Mouse (Mus musculus) heart, postnatal 0 days (tissue): ENCODE measurements around the gene Lsp1. TPM values are rescaled to one million over a fixed set of nuclear protein-coding genes. Genes with fewer than 3 reads are reported as not detected.
A peak's percentile ranks its signal among the peaks of the same experiment; 100 is the strongest.

ENCODE experiments used
- ATAC-seq: fragments of 200-750 bp; cut with Nextera tagmentation; 2 replicates; pipeline ENCODE4 v1.8.0; 2017; ENCODE audit warnings: low read depth, moderate number of reproducible peaks, moderate library complexity; ENCODE audit not compliant: insufficient read depth
- DNase-seq: peaks from one replicate; pipeline ENCODE4 v3.0.0-alpha.2; 2016; ENCODE audit warnings: low spot score
- H3K27ac ChIP-seq: fragments of 300-500 bp; sonication (generic); 2 replicates; pipeline ENCODE4 v1.5.1; 2014; ENCODE audit warnings: low read depth, mild to moderate bottlenecking
- H3K27me3 ChIP-seq: fragments of 300-500 bp; sonication (generic); 2 replicates; pipeline ENCODE4 v1.6.1; 2014; ENCODE audit warnings: low read length, mixed read lengths; ENCODE audit not compliant: control insufficient read depth, insufficient read depth
- H3K36me3 ChIP-seq: fragments of 300-500 bp; sonication (generic); replicated peaks from 2 replicates; pipeline ENCODE4 v1.6.1; 2014; ENCODE audit warnings: low read length, mixed read lengths; ENCODE audit not compliant: control insufficient read depth, insufficient read depth
- H3K4me1 ChIP-seq: fragments of 300-500 bp; sonication (generic); 2 replicates; pipeline ENCODE4 v1.6.1; 2014; ENCODE audit warnings: antibody characterized with exemption; ENCODE audit not compliant: control insufficient read depth, insufficient read depth
- H3K4me2 ChIP-seq: fragments of 300-500 bp; sonication (generic); 2 replicates; pipeline ENCODE4 v1.6.1; 2014; ENCODE audit warnings: low read depth, mild to moderate bottlenecking, low read length, moderate library complexity
- H3K4me3 ChIP-seq: fragments of 300-500 bp; sonication (generic); 2 replicates; pipeline ENCODE4 v1.5.1; 2014; ENCODE audit warnings: low read depth, low read length
- H3K9ac ChIP-seq: fragments of 300-500 bp; sonication (generic); replicated peaks from 2 replicates; pipeline ENCODE4 v1.6.1; 2014; ENCODE audit warnings: low read depth, low read length, mixed read lengths
- H3K9me3 ChIP-seq: fragments of 300-500 bp; sonication (generic); replicated peaks from 2 replicates; pipeline ENCODE4 v1.6.1; 2016; ENCODE audit warnings: low read length; ENCODE audit not compliant: control insufficient read depth
- CTCF ChIP-seq: IDR thresholded peaks from 2 replicates; pipeline ENCODE4 v1.5.1; 2016; ENCODE audit warnings: antibody characterized with exemption, control low read depth, low read depth
- EP300 ChIP-seq: IDR thresholded peaks from 2 replicates; pipeline ENCODE4 v1.6.1; 2016; ENCODE audit warnings: antibody characterized with exemption, low read depth
- WGBS: fragments of 180-500 bp; shearing (Covaris S2); extraction: QIAGEN DNeasy Blood & Tissue Kit; methylation state at CpG from one replicate; pipeline ENCODE4 v1.1.7; 2014; 5-methylcytosine and 5-hydroxymethylcytosine counted together
- polyA plus RNA-seq: library from polyadenylated mRNA; unstranded; fragments of >200 nt; fragmentation: Nextera tagmentation; extraction: Ambion mirVana; gene quantifications from 2 replicates; pipeline ENCODE4 v1.2.1, GENCODE M21; 2015
- total RNA-seq: library from RNA; depleted of rRNA; stranded (reverse); fragments of >200 nt; gene quantifications from 2 replicates; pipeline ENCODE4 v1.2.3, GENCODE M21; 2014; ENCODE audit warnings: low replicate concordance

Gene Lsp1
- total and polyA plus RNA-seq, 2 experiments from 2014 or later, result 53.1 to 84.4 TPM

GRCm38 (mm10) chr7:142496158-142496557 is 35.5 kb downstream of the Lsp1 start:
- no peaks in the 10 kb centered on the region for H3K27me3 ChIP-seq
- 82% methylated on average over 3 of the region's 3 CpGs for WGBS
- no peak overlapping the region for H3K4me3 ChIP-seq
- TF ChIP-seq CTCF (no peak), EP300 (no peak)
- ATAC-seq, result no peak
- no peak overlapping the region for H3K4me2 ChIP-seq
- H3K9me3 ChIP-seq, result no peaks in the 10 kb centered on the region
- H3K27ac ChIP-seq, result 0 out of 2 replicates have a peak overlapping the region, but pooled peaks have one; percentile 22
- peaks cover 14% of the 10 kb centered on the region; the same call in 1 of the 2 replicates for H3K4me1 ChIP-seq
- no peak overlapping the region for H3K9ac ChIP-seq
- no peak for DNase-seq
- peaks cover 12% of the 10 kb centered on the region for H3K36me3 ChIP-seq

GRCm38 (mm10) chr7:142496800-142497199 is 36.2 kb downstream of the Lsp1 start:
- no peak overlapping the region for H3K9ac ChIP-seq
- DNase-seq, result no peak
- no peak overlapping the region for H3K4me2 ChIP-seq
- H3K4me1 ChIP-seq, result peaks cover 14% of the 10 kb centered on the region; the same call in 1 of the 2 replicates
- ATAC-seq, result peak; percentile 51
- H3K27me3 ChIP-seq, result no peaks in the 10 kb centered on the region
- H3K4me3 ChIP-seq, result no peak overlapping the region
- no peaks in the 10 kb centered on the region for H3K9me3 ChIP-seq
- H3K27ac ChIP-seq, result peak overlapping the region; percentile 22; the same call in 1 of the 2 replicates
- WGBS, result 77% methylated on average over 5 of the region's 5 CpGs
- peak; percentile 70 for TF ChIP-seq CTCF
- TF ChIP-seq EP300, result no peak
- peaks cover 8% of the 10 kb centered on the region for H3K36me3 ChIP-seq

GRCm38 (mm10) chr7:142497775-142498174 is 37.2 kb downstream of the Lsp1 start:
- H3K4me2 ChIP-seq, result no peak overlapping the region
- peaks cover under 1% of the 10 kb centered on the region for H3K36me3 ChIP-seq
- H3K4me3 ChIP-seq, result no peak overlapping the region
- H3K4me1 ChIP-seq, result peaks cover 14% of the 10 kb centered on the region; the same call in 1 of the 2 replicates
- H3K9me3 ChIP-seq, result no peaks in the 10 kb centered on the region
- WGBS, result 87% methylated on average over 2 of the region's 2 CpGs
- H3K27ac ChIP-seq, result no peak overlapping the region
- peak; percentile 67 for TF ChIP-seq CTCF
- no peak for TF ChIP-seq EP300
- DNase-seq, result no peak
- peak; percentile 35; the same call in 1 of the 2 replicates for ATAC-seq
- H3K9ac ChIP-seq, result no peak overlapping the region
- no peaks in the 10 kb centered on the region for H3K27me3 ChIP-seq

GRCm38 (mm10) chr7:142498575-142498974 is 38.0 kb downstream of the Lsp1 start, which contains the start of gene Tnnt3:
TSS of gene Tnnt3 (plus strand) at chr7:142498836.
- ATAC-seq (no peak), DNase-seq (no peak)
- H3K4me2 ChIP-seq, result no peak within 1 kb of the TSS
- H3K36me3 ChIP-seq, result no peaks in the 10 kb centered on the region; the same call in 1 of the 2 replicates
- WGBS, result 89% methylated on average over 2 of the region's 2 CpGs
- peaks cover 14% of the 10 kb centered on the region; the same call in 1 of the 2 replicates for H3K4me1 ChIP-seq
- no peaks in the 10 kb centered on the region for H3K27me3 ChIP-seq
- H3K4me3 ChIP-seq, result no peak within 1 kb of the TSS
- H3K27ac ChIP-seq, result peak within 1 kb of the TSS; percentile 15
- H3K9me3 ChIP-seq, result no peaks in the 10 kb centered on the region
- H3K9ac ChIP-seq, result no peak within 1 kb of the TSS
- TF ChIP-seq CTCF (no peak), EP300 (no peak)

GRCm38 (mm10) chr7:142499010-142499721 is 38.6 kb downstream of the Lsp1 start:
- no peaks in the 10 kb centered on the region; the same call in 1 of the 2 replicates for H3K36me3 ChIP-seq
- H3K27ac ChIP-seq, result peak overlapping the region; percentile 15
- peaks cover 14% of the 10 kb centered on the region; the same call in 1 of the 2 replicates for H3K4me1 ChIP-seq
- H3K9ac ChIP-seq, result no peak overlapping the region
- no peak overlapping the region for H3K4me3 ChIP-seq
- no peaks in the 10 kb centered on the region for H3K9me3 ChIP-seq
- H3K27me3 ChIP-seq, result no peaks in the 10 kb centered on the region
- 37% methylated on average over 5 of the region's 5 CpGs for WGBS
- no peak overlapping the region for H3K4me2 ChIP-seq
- ATAC-seq (no peak), DNase-seq (no peak)
- no peak for TF ChIP-seq CTCF
- TF ChIP-seq EP300, result no peak
